Mouse (Mus musculus): ENCODE measurements around the gene Mcub. TPM values are rescaled to one million over a fixed set of nuclear protein-coding genes. Genes with fewer than 3 reads are reported as not detected.
A peak's percentile ranks its signal among the peaks of the same experiment; 100 is the strongest.

Gene Mcub
- total RNA-seq, 2 experiments from 2014 or later = 3.0 to 3.2 TPM

DNA sequence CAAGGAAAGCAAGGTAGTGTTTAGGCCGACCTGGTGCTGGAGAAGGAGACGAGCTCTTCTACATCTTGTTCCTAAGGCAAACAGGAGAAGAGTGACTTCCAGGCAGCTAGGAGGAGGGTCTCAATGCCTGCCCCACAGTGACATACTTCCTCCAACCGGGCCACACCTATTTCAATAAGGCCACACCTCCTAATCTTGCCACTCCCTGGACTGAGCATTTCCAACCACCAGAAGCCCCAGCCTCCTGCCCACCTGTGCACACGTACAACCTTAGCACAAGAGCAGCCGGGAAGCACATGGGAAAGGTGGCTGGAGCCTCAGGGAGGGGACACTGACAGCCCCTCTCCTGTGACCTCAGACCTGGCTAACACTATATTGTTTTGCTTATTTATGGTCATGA is 78.0 kb downstream of the Mcub start:
- no peak for DNase-seq

DNA sequence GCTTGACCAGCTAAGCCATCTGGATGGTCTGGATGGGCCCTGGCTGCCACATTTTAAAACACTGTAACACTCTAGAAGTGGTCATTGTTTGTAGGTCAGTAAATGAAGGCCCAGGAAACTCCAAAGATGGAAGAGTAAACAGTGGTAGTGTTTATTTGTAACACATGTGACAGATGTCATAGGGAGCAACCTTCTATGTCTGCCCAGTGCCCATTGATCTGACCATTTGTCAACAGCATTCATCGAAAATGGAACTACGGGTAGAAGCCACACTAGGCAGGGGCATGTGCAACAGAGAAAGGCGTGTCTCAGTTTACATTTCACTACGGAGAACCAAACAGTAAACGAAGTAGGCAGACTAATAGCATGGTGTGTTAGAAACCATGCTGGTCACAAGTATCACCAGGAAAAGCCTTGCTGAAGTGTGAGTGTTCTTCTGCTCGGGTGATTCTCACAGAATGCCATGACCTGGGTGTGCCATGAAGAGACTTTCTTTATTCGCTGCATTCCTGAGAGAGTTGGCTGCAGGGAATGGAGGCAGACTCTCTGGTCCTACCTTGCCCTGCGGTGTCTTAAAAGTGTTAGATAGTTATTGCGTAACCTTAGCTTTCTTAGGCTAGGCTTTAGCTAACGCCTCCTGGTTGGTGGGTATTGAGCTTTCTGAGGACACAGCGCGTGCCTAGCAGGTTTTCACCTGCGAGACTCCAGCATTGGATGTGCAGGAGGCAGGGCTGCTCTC is 82.1 kb downstream of the Mcub start:
- DNase-seq = no peak

DNA sequence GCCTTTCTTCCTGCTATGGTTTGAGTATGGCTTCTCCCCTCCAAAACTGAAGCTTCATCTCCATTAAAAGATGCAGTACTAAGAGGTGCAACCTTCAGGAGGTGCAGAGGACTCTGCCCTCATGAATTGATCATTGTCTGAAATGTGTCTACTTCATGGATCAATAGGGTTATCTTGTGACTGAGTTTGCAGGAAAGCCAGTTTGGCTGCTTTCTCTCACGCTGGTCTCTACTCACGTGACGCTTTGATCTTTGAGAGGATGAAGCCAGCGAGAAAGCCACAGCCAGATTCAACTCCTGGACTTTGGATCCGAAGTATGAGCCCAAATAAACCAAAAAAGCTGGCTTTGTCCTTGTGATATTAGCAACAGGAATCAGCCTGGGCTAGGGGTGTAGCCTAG is 83.6 kb downstream of the Mcub start:
- no peak for DNase-seq

DNA sequence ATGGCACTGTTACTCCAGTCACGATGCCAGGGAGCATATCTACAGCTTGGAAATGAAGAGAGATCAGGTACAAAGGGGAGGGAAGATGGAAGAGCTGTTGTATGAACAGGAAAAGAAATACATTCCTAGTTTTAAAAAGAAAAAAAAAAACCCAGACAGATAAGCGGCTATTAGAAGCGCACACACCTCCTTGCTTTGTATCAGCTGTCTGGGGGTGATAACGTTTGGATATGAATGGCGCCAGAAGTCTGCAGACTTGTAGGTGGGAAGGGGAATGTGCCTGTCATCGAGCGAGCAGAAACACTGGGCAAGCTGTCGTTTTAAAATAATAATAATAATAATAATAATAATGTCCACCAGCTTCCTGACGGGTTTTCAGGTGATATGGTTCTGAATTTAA is 84.4 kb downstream of the Mcub start:
- DNase-seq = no peak

DNA sequence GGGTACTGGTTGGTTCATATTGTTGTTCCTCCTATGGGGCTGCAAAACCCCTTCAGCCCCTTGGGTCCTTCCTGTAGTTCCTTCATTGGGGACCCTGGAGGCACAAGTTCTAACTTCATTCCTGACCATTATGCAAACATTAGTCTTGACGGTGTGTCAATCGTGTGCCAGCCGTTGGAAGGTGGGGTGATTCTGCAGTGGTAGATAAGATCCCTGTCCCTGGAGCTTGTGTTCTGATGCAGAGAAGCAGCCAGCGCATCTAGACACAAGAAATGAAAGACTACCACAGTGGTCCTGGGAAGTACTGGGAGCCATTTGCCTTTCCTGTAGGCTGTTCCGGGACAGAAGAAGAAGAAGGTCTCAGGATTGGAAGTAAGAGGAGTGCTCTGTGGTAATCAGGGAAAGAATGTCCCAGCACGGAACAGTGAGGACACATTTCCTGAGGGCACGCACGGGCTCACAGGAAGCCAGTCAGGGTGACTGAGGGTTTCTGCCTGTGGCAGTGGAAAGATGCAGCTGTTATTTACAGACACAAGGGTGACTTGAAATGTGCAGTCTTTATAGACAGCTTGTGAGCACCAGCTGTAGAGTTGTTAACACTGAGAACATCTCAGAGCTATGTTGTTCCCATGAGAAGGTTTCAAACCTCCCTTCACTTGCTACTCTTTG is 88.9 kb downstream of the Mcub start:
- no peak for DNase-seq

DNA sequence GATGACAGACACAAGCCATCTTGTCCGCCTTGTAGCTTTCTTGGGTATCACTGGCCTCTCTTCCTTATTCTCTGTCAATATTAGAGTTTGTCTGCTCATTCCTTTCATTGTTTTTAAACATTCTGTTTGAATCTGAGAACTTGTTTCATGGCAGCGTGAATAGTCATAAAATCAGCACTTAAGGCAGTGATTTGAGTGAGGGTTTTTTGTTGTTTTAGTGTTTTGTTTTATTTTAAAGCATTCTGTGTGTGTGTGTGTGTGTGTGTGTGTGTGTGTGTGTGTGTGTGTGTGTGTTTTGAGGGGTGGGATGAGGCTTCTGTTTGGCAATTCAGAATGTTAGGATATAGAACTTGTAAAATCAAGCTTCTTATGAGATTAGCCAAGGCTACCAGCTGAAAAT is 90.1 kb downstream of the Mcub start:
- no peak for DNase-seq

DNA sequence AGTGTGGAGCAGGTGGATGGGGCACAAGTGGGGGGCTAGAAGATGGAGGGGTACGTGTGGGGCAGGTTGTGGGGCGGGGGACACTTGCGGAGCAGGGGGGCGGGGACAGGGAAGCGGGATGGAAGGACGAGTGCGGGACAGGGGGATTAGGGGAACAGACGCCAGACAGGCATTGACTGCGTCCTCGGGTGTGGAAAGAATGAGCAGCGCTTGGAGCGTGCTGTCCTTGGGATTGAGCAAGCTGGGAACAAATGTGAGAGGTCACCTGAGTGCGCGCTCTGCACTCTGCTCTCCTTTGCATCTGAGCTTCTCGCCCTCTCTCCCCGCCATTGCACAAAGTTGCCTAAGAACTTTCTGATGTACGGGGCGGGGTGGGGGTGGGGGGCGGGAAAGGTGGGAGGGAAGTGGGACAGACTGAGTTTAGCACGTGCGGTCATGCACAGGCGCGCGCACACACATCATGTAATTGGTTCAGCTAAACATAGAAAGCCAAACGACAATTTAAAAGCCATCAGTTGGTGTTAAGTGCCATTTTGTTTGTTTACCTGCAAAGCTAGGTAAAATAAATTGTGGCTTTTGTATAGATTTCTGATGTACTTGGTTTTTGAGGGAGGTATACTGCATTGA is 90.8 kb downstream of the Mcub start:
- no peak for DNase-seq

DNA sequence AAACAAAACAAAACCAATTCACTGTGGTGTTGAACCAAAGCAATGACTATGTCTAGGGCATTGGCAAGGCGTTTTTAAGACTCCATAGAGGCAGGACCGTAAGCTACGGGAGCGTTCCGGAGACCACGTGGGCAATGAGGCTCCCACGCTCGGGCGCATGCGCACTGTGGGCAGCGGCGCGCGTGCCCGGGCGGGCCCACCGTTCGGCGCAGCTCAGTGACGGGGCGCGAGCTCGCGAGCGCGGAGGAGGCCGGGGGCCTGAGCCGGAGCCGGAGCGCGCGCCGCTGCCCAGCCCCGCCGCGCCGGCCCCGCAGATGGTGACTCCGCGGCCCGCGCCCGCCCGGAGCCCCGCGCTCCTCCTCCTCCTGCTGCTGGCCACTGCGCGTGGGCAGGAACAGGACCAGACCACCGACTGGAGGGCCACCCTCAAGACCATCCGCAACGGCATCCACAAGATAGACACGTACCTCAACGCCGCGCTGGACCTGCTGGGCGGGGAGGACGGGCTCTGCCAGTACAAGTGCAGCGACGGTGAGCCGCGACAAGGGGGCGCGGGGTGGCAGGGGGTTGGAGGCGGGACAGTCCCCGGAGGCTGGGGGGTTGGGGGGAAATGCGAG is 91.5 kb downstream of the Mcub start, which contains the start of gene Pla2g12a:
Pla2g12a (plus strand) TSS at position 202 of the 617 bp plus-strand sequence.
- peak; percentile 91 for DNase-seq

DNA sequence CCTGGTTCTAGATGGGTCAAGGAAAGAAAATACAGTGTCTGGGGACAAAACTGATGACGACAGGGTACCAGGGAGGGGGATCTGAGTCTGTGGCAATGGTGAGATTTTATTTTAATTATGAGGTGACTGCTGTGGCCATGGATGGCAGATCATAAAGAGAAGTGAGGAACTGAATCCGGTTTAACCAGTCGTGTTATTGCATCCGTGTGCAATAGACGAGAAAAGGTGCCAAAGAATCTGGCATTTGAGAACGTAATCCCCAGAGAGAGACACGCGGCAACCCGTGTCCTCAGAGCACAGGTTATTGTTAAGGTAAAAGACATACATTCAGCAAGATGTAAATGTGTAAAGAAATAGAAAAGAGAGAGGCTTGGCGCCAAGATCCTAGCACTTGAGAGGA is 92.7 kb downstream of the Mcub start:
- DNase-seq = no peak

Other genes starting within 250 kb of the Mcub start
- 1 to 10 TPM; 1.2 to 2.0 TPM for gene Egf, start 214.9 kb downstream of the Mcub start, total RNA-seq (2021)
- gene Lrit3, start 166.2 kb downstream of the Mcub start, total RNA-seq (2021) = not detected
- under 1 TPM; 0.45 to 0.66 TPM for gene Rrh, start 147.6 kb downstream of the Mcub start, total RNA-seq (2021)
- gene Gar1, start 138.8 kb downstream of the Mcub start, total RNA-seq (2021) = 10 to 100 TPM; 43.8 to 45.6 TPM
- not detected for gene Cfi, start 134.3 kb downstream of the Mcub start, total RNA-seq (2021)
- gene Pla2g12a, start 91.6 kb downstream of the Mcub start, total RNA-seq (2021) = 10 to 100 TPM; 24.3 to 27.2 TPM
- gene Casp6, start 68.8 kb downstream of the Mcub start, total RNA-seq (2021) = 1 to 10 TPM; 7.0 to 8.6 TPM
- 10 to 100 TPM; 58.6 to 65.4 TPM for gene Sec24b, start 91.3 kb upstream of the Mcub start, total RNA-seq (2021)
- gene Col25a1, start 161.3 kb upstream of the Mcub start, total RNA-seq (2021) = 10 to 100 TPM; 77.6 to 79.5 TPM

Data from layer of hippocampus, postnatal 36 days (tissue).